In genomic region chrX:153375105-153375504, GRCm38 (mm10) we compare ENCODE assay signal across 10 mouse cellular contexts.
DNase-seq lines count a peak whose midpoint lies in the region; ATAC-seq lines count a peak whose summit lies in the region.
"Had no signal": no experiment of that assay in that cellular context is flagged by ENCODE, and none has a peak within 500 bp of the region (broad histone marks: within the 10 kb centered on the region; RNA-seq: fewer than 3 reads in every experiment).

No protein-coding gene starts in this region.

- peaks cover 5% of the 10 kb centered on the region; the same call in 1 of the 2 replicates for H3K27me3 ChIP-seq in forebrain, embryonic 10.5 days (ENCODE audit: poor library complexity, severe bottlenecking)
- H3K27me3 ChIP-seq in embryonic facial prominence, embryonic 10.5 days (replicated peaks; ENCODE audit: low read depth, poor library complexity, severe bottlenecking), result no peaks in the 10 kb centered on the region

- peaks cover 10% of the 10 kb centered on the region for H3K4me1 ChIP-seq in forebrain, embryonic 10.5 days
- H3K4me1 ChIP-seq in embryonic facial prominence, embryonic 10.5 days, result no peaks in the 10 kb centered on the region

- WGBS in forebrain, embryonic 10.5 days, result 42% methylated on average over 3 of the region's 3 CpGs
- WGBS in embryonic facial prominence, embryonic 10.5 days, result 74% methylated on average over 3 of the region's 3 CpGs

- no peak overlapping the region for H3K4me3 ChIP-seq in forebrain, embryonic 10.5 days
- no peak overlapping the region for H3K4me3 ChIP-seq in embryonic facial prominence, embryonic 10.5 days

- H3K36me3 ChIP-seq in forebrain, embryonic 10.5 days (replicated peaks), result no peaks in the 10 kb centered on the region
- no peaks in the 10 kb centered on the region for H3K36me3 ChIP-seq in embryonic facial prominence, embryonic 10.5 days (replicated peaks)

- no peaks in the 10 kb centered on the region for H3K9me3 ChIP-seq in forebrain, embryonic 10.5 days
- H3K9me3 ChIP-seq in embryonic facial prominence, embryonic 10.5 days, result no peaks in the 10 kb centered on the region

- peak; percentile 50 for DNase-seq in thymus, postnatal 0 days (ENCODE audit: low spot score)
- no peak for DNase-seq in thymus, postnatal 4 days
- no peak for DNase-seq in forebrain, embryonic 10.5 days (ENCODE audit: extremely low spot score, low spot score)
- no peak for DNase-seq in embryonic facial prominence, embryonic 10.5 days (ENCODE audit: low spot score)
- DNase-seq in spleen, postnatal 14 days (ENCODE audit: low spot score in 2 of 2), result no peak
- DNase-seq in adrenal gland, postnatal 4 days (ENCODE audit: low spot score in 2 of 2), result no peak
- DNase-seq: heart, postnatal 10 days; kidney, adult 8-10 months had no signal

- H3K27ac ChIP-seq in forebrain, embryonic 10.5 days, result peak overlapping the region; percentile 79
- no peak overlapping the region for H3K27ac ChIP-seq in embryonic facial prominence, embryonic 10.5 days (replicated peaks)

- ATAC-seq in inflammation-experienced regulatory T-cells, adult 6 months, result peak; percentile 97
- peak; percentile 30; the same call in 1 of the 2 replicates for ATAC-seq in neutrophil, adult 5-6 weeks (ENCODE audit: extremely low read depth, insufficient number of reproducible peaks, low FRiP score, poor library complexity, severe bottlenecking)
